Mouse (Mus musculus) G1E (cell line): ENCODE measurements around the gene Lrrc26. TPM values are rescaled to one million over a fixed set of nuclear protein-coding genes. Genes with fewer than 3 reads are reported as not detected.

ENCODE experiments used
- ATAC-seq: 2 replicates; pipeline ENCODE4 v1.8.0; 2016; ENCODE audit warnings: mild to moderate bottlenecking; ENCODE audit not compliant: insufficient number of reproducible peaks, poor library complexity, low FRiP score, severe bottlenecking; ENCODE audit errors: extremely low read depth
- DNase-seq: peaks from one replicate; pipeline ENCODE4 v3.0.0; 2012; ENCODE audit warnings: low spot score
- H3K27me3 ChIP-seq: 2 replicates; pipeline ENCODE4 v1.6.1; 2012; ENCODE audit warnings: mild to moderate bottlenecking, low read length, inconsistent platforms; ENCODE audit not compliant: insufficient read depth
- H3K36me3 ChIP-seq: replicated peaks from 2 replicates; pipeline ENCODE3; 2012; ENCODE audit warnings: mild to moderate bottlenecking, inconsistent platforms
- H3K4me1 ChIP-seq: 2 replicates; pipeline ENCODE4 v1.6.1; 2012; ENCODE audit warnings: low read depth, low read length, inconsistent platforms, mixed read lengths; ENCODE audit not compliant: insufficient read depth
- H3K4me3 ChIP-seq: 2 replicates; pipeline ENCODE4 v1.5.1; 2012; ENCODE audit warnings: low read depth, mild to moderate bottlenecking, inconsistent platforms, low read length, moderate library complexity, mixed read lengths
- H3K9me3 ChIP-seq: replicated peaks from 2 replicates; pipeline ENCODE4 v1.6.1; 2012; ENCODE audit warnings: inconsistent platforms
- CTCF ChIP-seq: IDR thresholded peaks from 2 replicates; pipeline ENCODE4 v1.5.1; 2012; ENCODE audit warnings: low read depth, low read length, inconsistent platforms, mixed read lengths
- GATA1 ChIP-seq: IDR thresholded peaks from 2 replicates; pipeline ENCODE4 v1.6.1; 2012; ENCODE audit warnings: borderline replicate concordance, low read length, inconsistent platforms, mixed read lengths
- GATA2 ChIP-seq: IDR thresholded peaks from 2 replicates; pipeline ENCODE4 v1.6.1; 2012; ENCODE audit warnings: low read depth, low read length, inconsistent platforms, borderline replicate concordance
- POLR2AphosphoS5 ChIP-seq: IDR thresholded peaks from 2 replicates; pipeline ENCODE4 v1.6.1; 2012; ENCODE audit warnings: low read depth, low read length, inconsistent platforms; ENCODE audit not compliant: insufficient replicate concordance
- TAL1 ChIP-seq: conservative IDR thresholded peaks from 2 replicates; pipeline ENCODE4 v1.6.1; 2012; ENCODE audit warnings: low read depth, low read length, inconsistent platforms, mixed read lengths
- polyA plus RNA-seq: library from polyadenylated mRNA; stranded (reverse); fragments of >175 nt; gene quantifications from 2 replicates; pipeline ENCODE4 v1.2.3, GENCODE M21; 2012
- total RNA-seq, 2 experiments: library from RNA; stranded (forward) in 1 of 2; stranded (reverse) in 1 of 2; fragments of 200-1000 nt in 1 of 2; fragments of >200 nt in 1 of 2; fragmentation: Nextera tagmentation in 1 of 2; gene quantifications; 2 replicates each; pipeline ENCODE4 v1.2.3; 2014 to 2017

Gene Lrrc26
- total and polyA plus RNA-seq, 3 experiments, result not detected

DNA sequence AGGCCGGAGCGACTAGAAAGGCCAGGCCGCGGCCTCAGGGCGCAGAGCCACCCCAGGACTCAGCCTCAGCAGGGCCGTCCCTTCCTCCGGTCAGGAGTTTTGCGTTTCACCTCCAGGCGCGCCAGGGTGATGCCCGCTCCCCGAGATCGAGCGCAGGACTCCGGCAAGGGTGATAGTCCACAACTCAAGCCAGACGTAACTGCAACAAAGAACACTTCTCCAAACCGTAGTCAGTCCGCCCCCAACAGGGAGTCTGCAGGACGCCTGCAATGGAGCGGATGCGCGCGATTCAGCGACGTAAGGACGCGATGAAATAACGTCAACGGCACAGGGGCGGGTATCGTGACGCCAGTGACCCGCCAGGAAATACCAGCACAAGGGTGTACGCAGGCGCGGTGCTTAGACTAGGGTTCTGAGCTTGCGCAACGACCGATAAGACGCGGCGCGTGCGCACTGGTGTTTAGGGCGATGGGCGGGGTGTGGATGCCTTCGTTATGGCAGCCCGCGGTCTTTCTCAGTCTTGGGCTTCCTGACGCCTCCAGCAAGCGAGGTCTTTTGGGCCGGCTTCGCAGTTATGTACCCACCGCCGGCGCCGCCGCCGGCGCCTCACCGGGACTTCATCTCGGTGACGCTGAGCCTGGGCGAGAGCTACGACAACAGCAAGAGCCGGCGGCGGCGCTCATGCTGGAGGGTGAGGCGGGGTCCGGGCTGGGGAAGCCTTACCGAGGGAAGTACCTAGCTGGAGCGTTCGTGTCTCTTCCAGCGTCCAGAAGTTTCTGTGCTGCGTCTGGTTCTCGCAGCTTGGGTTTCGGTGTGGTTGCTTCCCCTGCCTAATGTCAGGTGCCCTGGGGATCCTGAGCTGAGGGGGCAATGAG is 42.8 kb downstream of the Lrrc26 start, which contains the start of gene Man1b1:
Gene Man1b1, plus strand, starts transcription at position 53 of the 875 bp plus-strand sequence.
- peak; percentile 96 for DNase-seq
- Histone ChIP-seq H3K9me3 (no peaks in the 10 kb centered on the region), H3K4me1 (peaks cover 40% of the 10 kb centered on the region), H3K4me3 (peak within 1 kb of the TSS; percentile 97), H3K36me3 (peaks cover 41% of the 10 kb centered on the region), H3K27me3 (no peaks in the 10 kb centered on the region)
- no peak for TF ChIP-seq POLR2AphosphoS5
- TF ChIP-seq CTCF, result no peak
- TF ChIP-seq GATA1, result no peak
- TF ChIP-seq GATA2, result no peak
- TF ChIP-seq TAL1, result no peak
- ATAC-seq, result peak; percentile 97

DNA sequence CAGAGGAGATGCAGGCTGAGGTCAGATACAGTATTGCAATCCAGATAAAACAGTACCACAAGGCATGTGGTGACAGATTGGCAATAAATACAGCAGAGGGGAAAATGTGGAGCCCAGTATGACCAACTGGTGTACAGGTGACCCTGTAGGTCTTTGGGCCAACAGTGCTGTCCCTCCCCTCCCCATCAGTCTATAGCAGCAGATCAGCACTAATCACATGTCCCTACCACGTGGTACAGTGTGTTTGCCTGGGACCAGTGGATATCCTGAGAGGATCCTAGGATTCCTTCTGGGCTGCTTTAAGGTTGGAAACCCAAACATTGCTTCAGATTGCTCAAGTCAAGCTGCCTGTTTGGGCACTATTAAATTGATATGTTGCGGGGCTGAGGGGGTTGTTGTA is 43.9 kb downstream of the Lrrc26 start:
- H3K36me3 ChIP-seq, result peaks cover 52% of the 10 kb centered on the region
- no peak for DNase-seq
- H3K27me3 ChIP-seq, result no peaks in the 10 kb centered on the region
- H3K4me1 ChIP-seq, result peaks cover 40% of the 10 kb centered on the region
- H3K9me3 ChIP-seq, result no peaks in the 10 kb centered on the region
- TF ChIP-seq GATA1 (no peak), GATA2 (no peak), CTCF (no peak), TAL1 (no peak), POLR2AphosphoS5 (no peak)
- no peak for ATAC-seq
- H3K4me3 ChIP-seq, result peak overlapping the region; percentile 97

DNA sequence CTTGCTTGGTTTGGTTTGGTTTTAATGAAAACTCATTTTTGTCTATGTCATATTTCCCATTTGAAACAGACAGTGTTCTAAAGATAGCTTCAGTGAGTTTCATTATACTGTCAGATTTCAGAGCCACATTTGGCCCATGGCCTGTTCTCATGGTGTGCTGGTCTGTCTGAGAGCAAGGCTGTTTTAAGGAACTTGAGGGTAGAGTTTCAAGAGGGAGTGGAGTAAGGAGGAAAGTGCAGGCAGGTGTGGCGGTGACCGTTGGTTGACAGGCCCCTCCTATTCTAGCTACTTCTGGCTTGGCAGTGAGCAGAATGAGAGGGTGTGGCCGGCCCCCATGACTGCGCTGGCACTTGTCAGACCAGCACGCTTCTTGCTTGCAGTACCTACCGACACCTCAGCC is 48.6 kb downstream of the Lrrc26 start:
- Histone ChIP-seq H3K27me3 (no peaks in the 10 kb centered on the region), H3K9me3 (no peaks in the 10 kb centered on the region), H3K4me1 (peaks cover 27% of the 10 kb centered on the region), H3K36me3 (peaks cover 93% of the 10 kb centered on the region), H3K4me3 (no peak overlapping the region)
- no peak for TF ChIP-seq TAL1
- TF ChIP-seq CTCF, result no peak
- no peak for TF ChIP-seq POLR2AphosphoS5
- TF ChIP-seq GATA2, result no peak
- TF ChIP-seq GATA1, result no peak
- ATAC-seq (no peak), DNase-seq (no peak)

Other genes with a start within 250 kb of the Lrrc26 start
Only the 20 nearest of the 34 such genes appear.
- gene Tor4a, start 93.0 kb upstream of the Lrrc26 start, total RNA-seq (2014; fragmentation: Nextera tagmentation), result 13.3 and 17.2 TPM in 2 replicates
- 33.2 and 33.8 TPM in 2 replicates for gene Tor4a, start 93.0 kb upstream of the Lrrc26 start, total RNA-seq (2017)
- gene Tor4a, start 93.0 kb upstream of the Lrrc26 start, polyA plus RNA-seq, result 10.8 and 12.3 TPM in 2 replicates
- gene Nelfb, start 78.4 kb upstream of the Lrrc26 start, total RNA-seq (2014; fragmentation: Nextera tagmentation), result 30.6 and 80.7 TPM in 2 replicates
- 54.6 and 60.9 TPM in 2 replicates for gene Nelfb, start 78.4 kb upstream of the Lrrc26 start, total RNA-seq (2017)
- 26.9 and 27.0 TPM in 2 replicates for gene Nelfb, start 78.4 kb upstream of the Lrrc26 start, polyA plus RNA-seq
- not detected in 2 replicates for gene Stpg3, start 75.3 kb upstream of the Lrrc26 start, total RNA-seq (2014; fragmentation: Nextera tagmentation)
- gene Stpg3, start 75.3 kb upstream of the Lrrc26 start, total RNA-seq (2017), result not detected in 2 replicates
- not detected in 2 replicates for gene Stpg3, start 75.3 kb upstream of the Lrrc26 start, polyA plus RNA-seq
- gene Fam166a, start 71.2 kb upstream of the Lrrc26 start, total RNA-seq (2014; fragmentation: Nextera tagmentation), result not detected in 2 replicates
- not detected in 2 replicates for gene Fam166a, start 71.2 kb upstream of the Lrrc26 start, total RNA-seq (2017)
- gene Fam166a, start 71.2 kb upstream of the Lrrc26 start, polyA plus RNA-seq, result 0.20 TPM in 1 of 2 replicates, not detected in the other
- gene Tubb4b, start 65.2 kb upstream of the Lrrc26 start, total RNA-seq (2014; fragmentation: Nextera tagmentation), result 367 and 427 TPM in 2 replicates
- gene Tubb4b, start 65.2 kb upstream of the Lrrc26 start, total RNA-seq (2017), result 799 and 1,022 TPM in 2 replicates
- 414 and 639 TPM in 2 replicates for gene Tubb4b, start 65.2 kb upstream of the Lrrc26 start, polyA plus RNA-seq
- 0.63 TPM in 1 of 2 replicates, not detected in the other for gene Slc34a3, start 55.6 kb upstream of the Lrrc26 start, total RNA-seq (2014; fragmentation: Nextera tagmentation)
- gene Slc34a3, start 55.6 kb upstream of the Lrrc26 start, total RNA-seq (2017), result not detected in 2 replicates
- gene Slc34a3, start 55.6 kb upstream of the Lrrc26 start, polyA plus RNA-seq, result 0.91 and 0.95 TPM in 2 replicates
- not detected in 2 replicates for gene Rnf224, start 53.1 kb upstream of the Lrrc26 start, total RNA-seq (2014; fragmentation: Nextera tagmentation)
- 0.35 and 0.66 TPM in 2 replicates for gene Rnf224, start 53.1 kb upstream of the Lrrc26 start, total RNA-seq (2017)
- 0.09 and 0.13 TPM in 2 replicates for gene Rnf224, start 53.1 kb upstream of the Lrrc26 start, polyA plus RNA-seq
- 14.7 and 18.4 TPM in 2 replicates for gene Rnf208, start 47.7 kb upstream of the Lrrc26 start, total RNA-seq (2014; fragmentation: Nextera tagmentation)
- 0.22 and 0.41 TPM in 2 replicates for gene Rnf208, start 47.7 kb upstream of the Lrrc26 start, total RNA-seq (2017)
- 54.7 and 72.0 TPM in 2 replicates for gene Rnf208, start 47.7 kb upstream of the Lrrc26 start, polyA plus RNA-seq
- gene Cysrt1, start 47.5 kb upstream of the Lrrc26 start, total RNA-seq (2014; fragmentation: Nextera tagmentation), result not detected in 2 replicates
- gene Cysrt1, start 47.5 kb upstream of the Lrrc26 start, total RNA-seq (2017), result not detected in 2 replicates
- not detected in 2 replicates for gene Cysrt1, start 47.5 kb upstream of the Lrrc26 start, polyA plus RNA-seq
- 5.6 and 6.3 TPM in 2 replicates for gene AL732309.1, start 43.1 kb upstream of the Lrrc26 start, total RNA-seq (2014; fragmentation: Nextera tagmentation)
- 2.6 and 4.2 TPM in 2 replicates for gene AL732309.1, start 43.1 kb upstream of the Lrrc26 start, total RNA-seq (2017)
- 1.4 TPM in 1 of 2 replicates, not detected in the other for gene AL732309.1, start 43.1 kb upstream of the Lrrc26 start, polyA plus RNA-seq
- gene Tmem203, start 34.5 kb upstream of the Lrrc26 start, total RNA-seq (2014; fragmentation: Nextera tagmentation), result 13.7 and 14.6 TPM in 2 replicates
- gene Tmem203, start 34.5 kb upstream of the Lrrc26 start, total RNA-seq (2017), result 15.5 and 17.1 TPM in 2 replicates
- 7.8 and 10.0 TPM in 2 replicates for gene Tmem203, start 34.5 kb upstream of the Lrrc26 start, polyA plus RNA-seq
- 13.6 and 22.0 TPM in 2 replicates for gene Tprn, start 27.3 kb upstream of the Lrrc26 start, total RNA-seq (2014; fragmentation: Nextera tagmentation)
- 8.1 and 10.0 TPM in 2 replicates for gene Tprn, start 27.3 kb upstream of the Lrrc26 start, total RNA-seq (2017)
- gene Tprn, start 27.3 kb upstream of the Lrrc26 start, polyA plus RNA-seq, result 51.5 and 52.8 TPM in 2 replicates
- gene Ssna1, start 17.5 kb upstream of the Lrrc26 start, total RNA-seq (2014; fragmentation: Nextera tagmentation), result 35.9 and 47.0 TPM in 2 replicates
- 100 and 107 TPM in 2 replicates for gene Ssna1, start 17.5 kb upstream of the Lrrc26 start, total RNA-seq (2017)
- gene Ssna1, start 17.5 kb upstream of the Lrrc26 start, polyA plus RNA-seq, result 237 and 259 TPM in 2 replicates
- gene Anapc2, start 17.4 kb upstream of the Lrrc26 start, total RNA-seq (2014; fragmentation: Nextera tagmentation), result 39.5 and 50.3 TPM in 2 replicates
- gene Anapc2, start 17.4 kb upstream of the Lrrc26 start, total RNA-seq (2017), result 19.7 and 24.4 TPM in 2 replicates
- 23.0 and 25.3 TPM in 2 replicates for gene Anapc2, start 17.4 kb upstream of the Lrrc26 start, polyA plus RNA-seq
- gene Tmem210, start 1.8 kb upstream of the Lrrc26 start, total RNA-seq (2014; fragmentation: Nextera tagmentation), result not detected in 2 replicates
- not detected in 2 replicates for gene Tmem210, start 1.8 kb upstream of the Lrrc26 start, total RNA-seq (2017)
- gene Tmem210, start 1.8 kb upstream of the Lrrc26 start, polyA plus RNA-seq, result not detected in 2 replicates
- 1.7 TPM in 1 of 2 replicates, not detected in the other for gene Grin1, start 29.3 kb downstream of the Lrrc26 start, total RNA-seq (2014; fragmentation: Nextera tagmentation)
- gene Grin1, start 29.3 kb downstream of the Lrrc26 start, total RNA-seq (2017), result 0.17 and 0.33 TPM in 2 replicates
- gene Grin1, start 29.3 kb downstream of the Lrrc26 start, polyA plus RNA-seq, result 0.68 and 0.73 TPM in 2 replicates
- 38.3 and 47.0 TPM in 2 replicates for gene Man1b1, start 42.4 kb downstream of the Lrrc26 start, total RNA-seq (2014; fragmentation: Nextera tagmentation)
- 45.3 and 57.2 TPM in 2 replicates for gene Man1b1, start 42.4 kb downstream of the Lrrc26 start, total RNA-seq (2017)
- gene Man1b1, start 42.4 kb downstream of the Lrrc26 start, polyA plus RNA-seq, result 9.9 and 18.0 TPM in 2 replicates
- 5.5 and 8.6 TPM in 2 replicates for gene Dpp7, start 66.4 kb downstream of the Lrrc26 start, total RNA-seq (2014; fragmentation: Nextera tagmentation)
- gene Dpp7, start 66.4 kb downstream of the Lrrc26 start, total RNA-seq (2017), result 71.4 and 95.5 TPM in 2 replicates
- 4.5 and 7.7 TPM in 2 replicates for gene Dpp7, start 66.4 kb downstream of the Lrrc26 start, polyA plus RNA-seq
- gene Uap1l1, start 75.8 kb downstream of the Lrrc26 start, total RNA-seq (2014; fragmentation: Nextera tagmentation), result 51.2 and 53.9 TPM in 2 replicates
- 56.4 and 118 TPM in 2 replicates for gene Uap1l1, start 75.8 kb downstream of the Lrrc26 start, total RNA-seq (2017)
- 21.0 and 22.8 TPM in 2 replicates for gene Uap1l1, start 75.8 kb downstream of the Lrrc26 start, polyA plus RNA-seq
- gene Sapcd2, start 82.4 kb downstream of the Lrrc26 start, total RNA-seq (2014; fragmentation: Nextera tagmentation), result 9.9 and 14.4 TPM in 2 replicates
- 20.6 and 28.1 TPM in 2 replicates for gene Sapcd2, start 82.4 kb downstream of the Lrrc26 start, total RNA-seq (2017)
- gene Sapcd2, start 82.4 kb downstream of the Lrrc26 start, polyA plus RNA-seq, result 108 and 129 TPM in 2 replicates